Mouse (Mus musculus) 3134 (cell line): ENCODE results near the gene Atp5e.

Experiments used
- DNase-seq: peaks from one replicate; pipeline ENCODE4 v3.0.0-alpha.2; 2011; ENCODE audit warnings: low spot score; ENCODE audit not compliant: insufficient read length; ENCODE audit errors: extremely low read depth

The Atp5e gene

GRCm38 (mm10) chr2:174421107-174421506 lies 42.8 kb downstream of the Atp5e start:
- no peak for DNase-seq

DNA sequence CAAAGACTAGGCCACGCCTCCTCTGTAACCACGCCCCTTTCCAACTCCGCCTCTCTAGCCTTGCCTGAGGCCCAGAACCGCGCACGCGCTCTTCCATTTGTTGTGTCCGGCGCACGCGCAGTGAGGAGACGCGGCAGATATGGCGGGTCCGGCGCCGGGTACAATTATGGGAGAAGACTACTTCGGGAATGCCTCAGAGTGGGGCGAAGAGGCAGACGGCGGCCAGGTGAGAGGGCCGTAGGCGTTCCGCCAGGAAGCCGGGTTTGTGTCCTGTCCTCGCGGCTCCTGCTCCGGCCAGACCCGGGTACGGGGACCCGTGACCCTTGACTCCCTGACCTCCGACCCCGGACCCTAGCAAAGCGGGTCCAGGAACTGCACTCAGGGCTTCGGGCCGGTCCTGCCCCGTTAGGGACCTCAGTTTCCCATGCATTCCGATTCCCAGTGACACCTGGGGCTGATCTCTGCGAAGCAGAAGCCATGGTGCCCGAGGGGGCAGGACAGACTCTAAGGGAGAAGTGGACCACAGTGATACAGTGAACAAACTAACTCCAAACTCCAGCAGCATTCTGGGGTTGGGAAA lies 48.1 kb downstream of the Atp5e start, which contains the start of gene Nelfcd:
Nelfcd (plus strand) TSS at position 74 of the 580 bp plus-strand sequence.
- peak; percentile 94 for DNase-seq

GRCm38 (mm10) chr2:174415001-174415730 lies 48.7 kb downstream of the Atp5e start:
- no peak for DNase-seq

DNA sequence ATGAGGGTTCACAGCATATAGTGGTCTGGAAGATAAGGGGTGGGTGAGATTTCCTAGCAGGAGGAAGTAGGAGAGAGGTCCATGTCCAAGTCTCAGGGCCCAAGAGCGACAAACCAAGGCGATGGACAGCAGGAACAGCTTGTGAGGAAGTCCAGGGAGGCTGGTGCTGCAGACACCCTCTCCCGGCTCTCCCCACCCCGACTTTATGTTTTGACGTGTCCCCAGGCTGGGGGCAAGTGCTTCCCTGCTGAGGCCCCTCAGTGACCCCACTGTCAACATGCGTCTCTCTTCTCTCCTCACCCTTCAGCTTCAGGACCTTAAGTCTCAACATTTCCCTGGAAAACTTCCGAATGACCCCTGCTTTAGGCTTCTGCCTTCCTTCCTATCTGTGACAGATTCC lies 50.8 kb downstream of the Atp5e start:
- no peak for DNase-seq
